Mouse (Mus musculus) adrenal gland, postnatal 25 days (tissue): Measurements from ENCODE around the gene Spag4. TPM values are rescaled to one million over a fixed set of nuclear protein-coding genes. Genes with fewer than 3 reads are reported as not detected.
"Not testable (repeated sequence)": the region's sequence is repeated elsewhere in the genome, so short reads cannot be mapped to it uniquely, and the experiment has no call there.

ENCODE experiments used
- DNase-seq: peaks from one replicate; pipeline ENCODE4 v3.0.0; 2021; ENCODE audit warnings: mixed read lengths
- total RNA-seq: library from RNA; stranded (reverse); gene quantifications from 2 replicates; pipeline ENCODE4 v1.2.3, GENCODE M21; 2021

Gene Spag4
- total RNA-seq, 1 experiment from 2014 or later = 2.4 TPM

DNA sequence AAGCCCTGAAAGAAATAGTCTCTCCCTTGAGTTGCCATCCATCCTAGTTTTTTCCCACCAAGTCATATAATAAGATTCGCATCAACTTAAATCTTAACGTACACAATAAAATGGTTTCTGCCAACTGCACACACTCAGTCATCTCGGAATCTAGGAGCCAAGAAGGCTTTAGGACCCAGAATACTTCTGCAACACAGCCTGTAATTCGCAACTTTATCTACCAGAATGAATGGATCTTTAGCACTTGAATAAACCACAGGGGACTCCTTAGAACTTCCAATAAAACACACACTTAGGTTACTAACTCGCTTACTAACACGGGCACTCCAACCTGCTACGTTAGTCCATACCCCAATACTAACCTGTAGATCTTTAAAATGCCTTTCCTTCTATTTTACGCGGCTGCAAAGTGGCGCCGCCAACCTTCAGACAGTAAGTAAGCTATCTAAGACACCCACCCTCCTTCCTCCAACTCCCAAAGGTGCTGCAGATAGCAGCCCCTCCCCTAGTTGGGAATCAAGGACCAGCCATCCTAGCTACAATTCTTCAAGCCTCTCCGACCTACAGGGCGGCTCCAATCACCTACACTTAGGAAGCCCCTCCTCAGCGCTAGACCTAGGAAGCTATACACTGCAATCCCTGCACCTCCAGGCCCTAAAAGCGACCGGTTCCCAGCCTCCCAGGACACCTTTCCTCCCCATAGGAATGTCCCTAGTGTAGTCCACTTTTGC lies 45.8 kb downstream of the Spag4 start:
- no peak for DNase-seq

GRCm38 (mm10) chr2:156111358-156112079 lies 46.5 kb downstream of the Spag4 start, which contains the start of the genes Cpne1 and Rbm12:
Gene Cpne1 (minus strand): TSS chr2:156111965.
Gene Rbm12 (minus strand): TSS chr2:156111978.
- peak; percentile 94 for DNase-seq

GRCm38 (mm10) chr2:156112080-156112423 lies 47.1 kb downstream of the Spag4 start:
- DNase-seq = not testable (repeated sequence)

- no peak for DNase-seq
These were observed 54.6 kb downstream of the Spag4 start for GRCm38 (mm10) chr2:156119566-156119965.

Other genes starting within 250 kb of the Spag4 start
- gene BC029722, start 245.7 kb upstream of the Spag4 start, total RNA-seq = 159 and 181 TPM in 2 replicates
- 112 and 131 TPM in 2 replicates for gene Eif6, start 238.2 kb upstream of the Spag4 start, total RNA-seq
- gene Fam83c, start 230.3 kb upstream of the Spag4 start, total RNA-seq = 0.06 TPM in 1 of 2 replicates, not detected in the other
- 74.4 and 114 TPM in 2 replicates for gene Uqcc1, start 134.9 kb upstream of the Spag4 start, total RNA-seq
- not detected in 2 replicates for gene Gm15557, start 124.4 kb upstream of the Spag4 start, total RNA-seq
- gene Gdf5, start 119.8 kb upstream of the Spag4 start, total RNA-seq = 1.3 TPM in 1 of 2 replicates, not detected in the other
- gene Cep250, start 108.7 kb upstream of the Spag4 start, total RNA-seq = 12.2 and 19.0 TPM in 2 replicates
- 4.0 and 4.3 TPM in 2 replicates for gene 6430550D23Rik, start 57.2 kb upstream of the Spag4 start, total RNA-seq
- 242 and 246 TPM in 2 replicates for gene Ergic3, start 57.1 kb upstream of the Spag4 start, total RNA-seq
- not detected in 2 replicates for gene Fer1l4, start 12.2 kb upstream of the Spag4 start, total RNA-seq
- 32.5 and 59.7 TPM in 2 replicates for gene Cpne1, start 46.8 kb downstream of the Spag4 start, total RNA-seq
- gene Rbm12, start 46.8 kb downstream of the Spag4 start, total RNA-seq = 23.0 and 26.1 TPM in 2 replicates
- 17.5 and 21.0 TPM in 2 replicates for gene Gm28036, start 61.9 kb downstream of the Spag4 start, total RNA-seq
- gene Romo1, start 78.9 kb downstream of the Spag4 start, total RNA-seq = 259 and 329 TPM in 2 replicates
- 93.5 and 99.3 TPM in 2 replicates for gene Nfs1, start 79.0 kb downstream of the Spag4 start, total RNA-seq
- gene Rbm39, start 115.1 kb downstream of the Spag4 start, total RNA-seq = 413 and 478 TPM in 2 replicates
- 33.1 and 41.2 TPM in 2 replicates for gene Phf20, start 131.3 kb downstream of the Spag4 start, total RNA-seq
- 2.5 and 3.6 TPM in 2 replicates for gene Cnbd2, start 247.1 kb downstream of the Spag4 start, total RNA-seq
- gene Scand1, start 247.5 kb downstream of the Spag4 start, total RNA-seq = 102 and 123 TPM in 2 replicates